Mouse (Mus musculus) kidney, postnatal 14 days (tissue): ENCODE results near the gene Gal3st3.
"Not testable (repeated sequence)": the region's sequence is repeated elsewhere in the genome, so short reads cannot be mapped to it uniquely, and the experiment has no call there.

Experiments
- DNase-seq: peaks from one replicate; pipeline ENCODE4 v3.0.0; 2022; ENCODE audit warnings: mixed read lengths

The Gal3st3 gene

DNA sequence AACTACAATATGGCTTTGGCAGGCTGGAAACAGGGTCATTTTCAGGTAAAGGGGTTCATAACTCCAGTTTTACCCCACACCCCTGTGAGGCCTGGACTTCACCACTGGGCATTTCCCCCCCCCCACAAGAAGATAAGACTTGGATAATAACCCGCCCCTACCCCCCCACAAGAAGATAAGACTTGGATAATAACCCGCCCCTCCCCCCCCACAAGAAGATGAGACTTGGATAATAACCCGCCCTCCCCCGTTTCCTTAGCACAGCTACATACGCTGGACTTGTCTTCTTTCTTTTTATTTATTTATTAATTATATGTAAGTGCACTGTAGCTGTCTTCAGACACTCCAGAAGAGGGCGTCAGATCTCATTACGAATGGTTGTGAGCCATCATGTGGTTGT lies 10.9 kb downstream of the Gal3st3 start:
- no peak for DNase-seq

DNA sequence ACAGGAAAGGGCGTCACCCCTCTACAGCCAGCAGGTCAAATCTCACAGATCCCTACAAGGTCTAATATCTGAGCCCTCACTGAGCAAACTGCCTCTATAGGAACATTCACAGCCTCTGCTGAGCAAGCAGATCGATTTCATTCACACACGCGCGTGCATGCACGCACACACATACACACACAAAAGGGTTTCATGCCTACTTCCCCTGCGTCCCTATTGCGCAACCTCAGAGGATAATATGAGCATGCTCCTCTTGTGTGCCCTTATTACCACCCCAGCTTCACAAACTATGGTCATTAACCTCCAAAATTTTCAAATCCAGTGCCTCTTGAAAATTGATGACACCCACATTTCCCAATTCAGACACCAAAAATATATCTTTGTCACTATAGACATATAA lies 15.1 kb downstream of the Gal3st3 start:
- DNase-seq, result no peak

- DNase-seq, result peak; percentile 62
These were observed 25.7 kb downstream of the Gal3st3 start for GRCm38 (mm10) chr19:5323801-5324200.

GRCm38 (mm10) chr19:5327970-5328369 lies 29.8 kb downstream of the Gal3st3 start:
- DNase-seq, result peak; percentile 44

DNA sequence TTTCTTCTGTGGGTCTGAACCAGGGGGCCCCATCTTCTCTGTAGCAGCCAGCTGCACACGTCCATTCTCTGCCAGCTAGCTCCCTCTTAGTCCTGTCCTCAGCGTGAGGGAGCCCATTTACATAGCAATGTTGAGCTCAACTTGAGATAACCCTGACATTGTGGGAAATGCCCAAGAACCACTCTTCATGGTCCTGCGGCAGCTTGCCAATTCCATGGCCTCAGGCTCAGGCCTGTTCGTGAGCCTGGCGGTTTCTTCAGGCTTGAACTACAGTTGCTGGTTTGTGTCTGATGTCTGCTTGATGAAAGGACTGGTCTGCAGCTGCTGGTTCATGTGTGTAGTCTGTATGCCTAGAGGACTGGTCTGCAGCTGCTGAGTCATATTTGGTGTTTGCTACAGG lies 36.6 kb downstream of the Gal3st3 start:
- no peak for DNase-seq

- no peak for DNase-seq
These were observed 37.3 kb downstream of the Gal3st3 start, which contains the start of gene Catsper1 for GRCm38 (mm10) chr19:5335441-5335840. Catsper1 (plus strand) TSS chr19:5335741.

GRCm38 (mm10) chr19:5337975-5338374 lies 39.8 kb downstream of the Gal3st3 start:
- peak; percentile 84 for DNase-seq

- DNase-seq, result no peak
These were observed 43.2 kb downstream of the Gal3st3 start for GRCm38 (mm10) chr19:5341360-5341759.

- DNase-seq, result peak; percentile 24
These were observed 47.4 kb downstream of the Gal3st3 start for GRCm38 (mm10) chr19:5345297-5346131.

DNA sequence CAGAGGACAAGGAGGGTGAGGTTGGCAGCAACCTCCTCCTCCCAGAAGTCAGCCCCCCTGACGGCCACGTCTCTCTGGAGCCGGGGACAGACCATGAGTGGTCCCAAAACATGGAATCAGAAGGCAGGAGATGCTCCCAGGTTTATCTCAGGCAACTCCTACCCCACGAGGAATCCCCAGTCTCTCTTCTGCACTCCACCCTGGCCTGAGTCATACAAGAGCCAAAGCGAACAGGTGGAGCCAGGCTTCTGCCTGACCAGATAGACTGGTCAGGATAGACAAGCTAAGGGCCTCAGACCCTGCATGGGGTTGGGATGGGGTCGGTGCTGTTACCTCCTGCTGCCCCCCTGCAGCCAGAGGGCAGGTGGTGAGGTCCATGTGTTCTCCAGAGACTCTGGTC lies 49.9 kb downstream of the Gal3st3 start:
- no peak for DNase-seq

DNA sequence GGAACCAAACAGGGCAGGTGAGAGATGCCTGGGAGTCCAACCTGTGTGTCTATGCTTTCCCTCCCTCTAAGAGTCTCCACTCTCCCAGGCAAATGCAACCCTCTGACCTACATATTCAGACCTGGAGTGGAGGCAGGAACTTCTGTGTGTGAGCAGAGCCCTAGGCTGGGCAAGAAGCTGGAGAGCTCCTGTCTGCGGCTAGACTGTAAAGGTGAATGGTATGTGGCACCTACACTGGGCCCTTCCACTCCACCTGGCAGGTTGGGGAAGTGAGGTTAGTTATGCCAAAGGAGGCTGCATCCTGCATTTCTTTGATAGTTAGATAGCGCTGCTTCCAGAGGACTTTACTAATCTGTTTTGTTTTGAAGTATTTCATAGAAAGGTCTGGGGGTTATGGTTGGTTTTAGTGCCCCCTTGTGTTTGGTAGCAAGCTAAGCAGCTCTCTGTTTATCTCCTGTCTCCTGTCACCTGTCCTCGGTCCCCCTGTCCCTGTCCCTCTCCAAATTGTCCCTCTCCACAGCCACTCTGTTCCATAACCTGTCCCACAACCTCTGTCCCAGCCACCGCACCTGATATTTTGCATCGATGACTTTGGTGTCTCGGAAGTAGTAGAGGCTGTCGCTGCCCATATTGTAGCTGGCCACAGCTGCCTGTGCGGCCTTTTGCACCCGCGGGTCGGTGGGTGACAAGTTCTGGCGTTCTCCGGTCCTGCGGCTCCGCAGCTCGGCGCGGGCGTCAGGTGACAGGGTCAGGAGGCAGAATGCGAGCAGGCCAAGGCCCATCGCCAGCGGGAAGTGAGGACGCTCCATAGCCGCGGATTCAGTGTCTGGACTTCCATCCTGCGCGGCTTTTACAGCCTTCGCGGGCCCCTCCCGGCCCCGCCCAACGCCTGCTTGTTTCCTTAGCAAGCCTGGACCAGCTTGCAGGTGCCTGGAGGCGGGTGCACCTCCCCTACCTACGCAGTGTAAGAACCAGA lies 50.7 kb downstream of the Gal3st3 start:
- peak; percentile 40 for DNase-seq

GRCm38 (mm10) chr19:5349502-5349873 lies 51.4 kb downstream of the Gal3st3 start, which contains the start of gene Cst6:
Cst6 (minus strand) TSS chr19:5349574.
- DNase-seq, result not testable (repeated sequence)

- no peak for DNase-seq
These were observed 55.5 kb downstream of the Gal3st3 start for GRCm38 (mm10) chr19:5353609-5354008.

DNA sequence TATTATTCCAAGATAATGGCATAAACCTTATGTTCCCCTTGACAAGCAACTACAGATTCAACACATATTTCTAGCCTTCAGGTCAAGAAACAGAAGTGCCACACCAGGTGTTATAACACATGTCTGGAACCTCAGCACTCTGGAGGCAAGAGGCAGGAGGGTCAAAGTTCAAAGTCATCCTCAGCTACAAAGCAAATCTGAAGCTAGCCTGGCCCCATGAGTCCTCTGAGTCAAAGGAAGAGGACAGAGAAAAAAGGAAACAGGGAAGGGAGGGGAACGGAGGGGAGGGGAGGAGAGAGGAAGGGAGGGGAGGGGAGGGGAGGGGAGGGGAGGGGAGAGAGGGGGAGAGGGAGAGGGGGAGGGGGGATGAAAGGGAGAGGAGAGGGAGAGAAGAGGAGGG lies 57.9 kb downstream of the Gal3st3 start:
- DNase-seq, result no peak
